Mouse (Mus musculus) granulocyte monocyte progenitor cell, adult 5-6 weeks (primary cell): ENCODE measurements around the gene Alad. TPM values are rescaled to one million over a fixed set of nuclear protein-coding genes. Genes with fewer than 3 reads are reported as not detected.

ENCODE experiments used
- ATAC-seq: replicated peaks from 2 replicates; pipeline ENCODE4 v1.8.0; 2016; ENCODE audit warnings: mild to moderate bottlenecking, moderate TSS enrichment, inconsistent platforms; ENCODE audit not compliant: poor library complexity, severe bottlenecking
- total RNA-seq, 2 experiments: library from RNA; stranded (forward) in 1 of 2; stranded (reverse) in 1 of 2; fragments of 200-712, 200-1000 nt in 1 of 2; fragments of >200 nt in 1 of 2; fragmentation: Nextera tagmentation in 1 of 2; gene quantifications; 2 replicates each; pipeline ENCODE4 v1.2.3; 2014 to 2017

Gene Alad
- total RNA-seq, 2 experiments from 2014 or later = 14.8 to 25.4 TPM

GRCm38 (mm10) chr4:62518416-62519121 is 1.1 kb downstream of the Alad start:
- ATAC-seq = no peak

GRCm38 (mm10) chr4:62517538-62518415 is 1.9 kb downstream of the Alad start:
- no peak for ATAC-seq

GRCm38 (mm10) chr4:62517046-62517445 is 2.7 kb downstream of the Alad start:
- no peak for ATAC-seq

- ATAC-seq = no peak
Observed at GRCm38 (mm10) chr4:62516579-62516978, 3.1 kb downstream of the Alad start.

- ATAC-seq = no peak
Observed at GRCm38 (mm10) chr4:62516079-62516478, 3.6 kb downstream of the Alad start.

GRCm38 (mm10) chr4:62515490-62515889 is 4.2 kb downstream of the Alad start:
- peak; percentile 21; the same call in 1 of the 2 replicates for ATAC-seq

GRCm38 (mm10) chr4:62514995-62515394 is 4.7 kb downstream of the Alad start:
- ATAC-seq = no peak

- no peak for ATAC-seq
Observed at GRCm38 (mm10) chr4:62513998-62514506, 5.7 kb downstream of the Alad start.

- ATAC-seq = no peak
Observed at GRCm38 (mm10) chr4:62509946-62510345, 9.8 kb downstream of the Alad start.

GRCm38 (mm10) chr4:62508839-62509238 is 10.9 kb downstream of the Alad start:
- ATAC-seq = no peak

GRCm38 (mm10) chr4:62506798-62507197 is 12.9 kb downstream of the Alad start:
- no peak for ATAC-seq

- ATAC-seq = no peak
Observed at GRCm38 (mm10) chr4:62505991-62506390, 13.7 kb downstream of the Alad start.

- ATAC-seq = no peak
Observed at GRCm38 (mm10) chr4:62503374-62503970, 16.2 kb downstream of the Alad start, which contains the start of gene Hdhd3. TSS of gene Hdhd3 (minus strand) at chr4:62503467.

- ATAC-seq = no peak
Observed at GRCm38 (mm10) chr4:62502969-62503368, 16.7 kb downstream of the Alad start.

- peak; percentile 99 for ATAC-seq
Observed at GRCm38 (mm10) chr4:62501964-62502732, 17.6 kb downstream of the Alad start.

GRCm38 (mm10) chr4:62501534-62501933 is 18.2 kb downstream of the Alad start:
- no peak for ATAC-seq

GRCm38 (mm10) chr4:62500799-62501198 is 18.9 kb downstream of the Alad start:
- ATAC-seq = no peak

GRCm38 (mm10) chr4:62496815-62497214 is 22.9 kb downstream of the Alad start:
- peak; percentile 88 for ATAC-seq

GRCm38 (mm10) chr4:62495946-62496345 is 23.8 kb downstream of the Alad start:
- no peak for ATAC-seq

- no peak for ATAC-seq
Observed at GRCm38 (mm10) chr4:62494230-62494629, 25.5 kb downstream of the Alad start.
